Mouse (Mus musculus) yolk sac, embryonic 10.5 days (tissue): ENCODE results near the gene Cnot2.

Experiments used
- DNase-seq: peaks from one replicate; pipeline ENCODE4 v3.0.0-alpha.2; 2017; ENCODE audit warnings: low spot score

The Cnot2 gene

GRCm38 (mm10) chr10:116480988-116481387 is 100.3 kb downstream of the Cnot2 start:
- DNase-seq, result no peak

- no peak for DNase-seq
Observed at GRCm38 (mm10) chr10:116476559-116476958, 104.8 kb downstream of the Cnot2 start.

DNA sequence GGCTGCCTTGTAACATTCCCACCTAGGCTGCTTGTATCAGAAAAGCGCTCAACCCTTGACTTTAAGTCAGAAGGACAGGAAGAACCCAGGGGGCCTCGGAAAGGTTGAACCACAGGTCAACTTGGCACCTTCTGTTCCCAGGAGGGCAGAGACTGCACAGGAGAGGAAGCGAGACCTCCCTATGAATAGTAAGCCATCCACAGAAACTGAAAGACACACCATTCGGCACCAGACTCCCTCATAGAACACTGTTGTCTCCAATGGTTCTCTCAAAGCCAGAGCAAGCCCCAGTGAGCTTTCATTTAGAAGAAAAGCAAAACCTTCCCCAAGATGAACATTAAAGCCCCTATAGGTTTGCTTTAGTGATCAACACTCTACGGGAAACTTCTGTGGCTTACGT is 105.6 kb downstream of the Cnot2 start:
- no peak for DNase-seq

DNA sequence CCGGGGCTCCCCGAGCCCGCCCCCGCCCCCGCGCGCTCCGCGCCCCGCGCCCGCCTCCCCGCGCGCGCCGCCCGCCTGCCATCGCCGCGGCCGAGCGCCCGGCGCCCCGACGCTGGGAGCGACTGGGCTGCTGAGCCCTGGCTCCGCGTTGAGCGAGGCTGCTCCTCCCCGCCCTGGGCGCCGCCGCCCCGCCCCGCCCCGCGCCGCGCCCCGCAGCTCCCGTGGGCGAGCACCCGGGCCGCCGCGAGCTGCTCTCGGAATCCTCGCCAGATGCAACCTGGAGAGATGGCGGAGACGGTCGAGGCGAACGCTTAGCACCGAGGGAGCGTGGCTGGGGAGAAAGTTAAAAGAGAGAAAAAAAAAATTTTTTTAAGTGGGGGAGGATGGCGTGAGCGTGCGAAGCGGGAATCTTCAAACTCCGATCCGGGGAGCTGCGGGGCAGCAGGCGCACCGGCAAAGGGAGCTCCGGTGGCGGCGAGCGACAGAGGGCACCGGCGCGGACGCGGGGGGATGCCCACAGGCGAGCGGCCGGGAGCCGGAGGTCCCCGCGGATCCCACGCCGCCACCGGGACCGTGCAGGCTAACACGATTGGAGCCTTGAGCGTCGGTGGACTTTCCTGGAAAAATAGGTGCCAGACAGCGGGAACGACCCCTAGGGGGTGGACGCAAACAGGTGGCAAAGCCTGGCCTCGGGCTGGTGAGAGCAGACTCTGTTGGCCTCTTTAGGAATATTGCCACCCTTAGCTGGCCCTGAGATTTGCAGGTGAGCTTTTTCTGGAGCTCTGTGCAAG is 107.4 kb downstream of the Cnot2 start, which contains the start of gene Kcnmb4:
Kcnmb4 (minus strand) TSS at position 120 of the 791 bp plus-strand sequence.
- DNase-seq, result peak; percentile 17

DNA sequence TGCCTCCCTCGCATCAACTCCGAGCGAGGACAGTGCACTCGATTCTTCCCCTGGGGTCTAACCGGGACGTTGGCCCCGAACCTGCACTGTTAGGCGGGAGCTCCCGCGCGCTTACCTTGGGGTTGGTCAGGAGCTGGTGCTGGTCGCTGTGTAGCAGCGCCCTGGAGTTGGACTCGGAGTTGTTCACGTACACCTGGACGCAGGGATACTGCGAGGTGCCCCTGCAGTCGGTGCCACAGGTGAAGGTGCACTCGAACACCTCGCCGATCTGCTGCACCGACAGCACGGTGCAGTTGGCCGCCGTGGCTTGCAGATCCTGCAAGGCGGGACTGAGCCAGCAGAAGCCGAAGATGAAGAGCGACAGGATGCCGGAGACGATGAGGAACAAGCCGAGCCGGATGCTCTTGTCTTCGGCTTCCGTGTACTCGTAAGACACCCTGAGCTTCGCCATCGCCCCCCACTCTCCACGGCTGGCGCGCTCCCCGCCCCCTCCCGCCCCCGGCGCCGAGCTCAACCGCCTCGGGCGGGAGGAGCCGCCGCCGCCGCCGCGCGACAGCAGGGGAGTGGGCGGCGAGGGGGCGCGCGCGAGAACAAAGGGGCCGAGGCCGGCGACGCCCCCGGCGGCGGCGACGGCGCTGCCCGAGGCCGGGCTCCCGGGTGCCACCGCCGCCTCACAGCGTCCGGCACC is 108.1 kb downstream of the Cnot2 start:
- peak; percentile 52 for DNase-seq

GRCm38 (mm10) chr10:116472579-116472978 is 108.7 kb downstream of the Cnot2 start:
- no peak for DNase-seq

- no peak for DNase-seq
Observed at GRCm38 (mm10) chr10:116470306-116470925, 110.9 kb downstream of the Cnot2 start.

GRCm38 (mm10) chr10:116468094-116468493 is 113.2 kb downstream of the Cnot2 start:
- no peak for DNase-seq

GRCm38 (mm10) chr10:116463753-116464345 is 117.5 kb downstream of the Cnot2 start:
- no peak for DNase-seq

DNA sequence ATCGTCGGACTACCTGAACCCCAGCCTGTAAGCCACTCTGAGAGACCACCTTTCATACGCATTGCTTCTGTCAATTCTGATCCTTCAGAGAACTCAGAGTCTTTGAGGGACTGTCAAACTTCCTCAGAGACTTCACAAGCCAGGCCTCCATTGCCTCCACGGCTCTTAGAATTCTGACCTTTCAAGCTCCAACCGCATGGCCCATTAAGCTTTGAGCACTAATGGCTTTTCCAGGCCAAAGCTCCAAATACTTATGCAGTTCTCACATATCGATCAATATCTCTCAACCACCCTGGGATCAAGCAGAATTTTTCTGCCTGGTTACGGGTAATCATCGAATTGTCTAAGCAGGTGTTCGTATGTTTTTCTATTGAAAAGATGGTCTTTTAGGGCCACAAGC is 119.9 kb downstream of the Cnot2 start:
- DNase-seq, result no peak

DNA sequence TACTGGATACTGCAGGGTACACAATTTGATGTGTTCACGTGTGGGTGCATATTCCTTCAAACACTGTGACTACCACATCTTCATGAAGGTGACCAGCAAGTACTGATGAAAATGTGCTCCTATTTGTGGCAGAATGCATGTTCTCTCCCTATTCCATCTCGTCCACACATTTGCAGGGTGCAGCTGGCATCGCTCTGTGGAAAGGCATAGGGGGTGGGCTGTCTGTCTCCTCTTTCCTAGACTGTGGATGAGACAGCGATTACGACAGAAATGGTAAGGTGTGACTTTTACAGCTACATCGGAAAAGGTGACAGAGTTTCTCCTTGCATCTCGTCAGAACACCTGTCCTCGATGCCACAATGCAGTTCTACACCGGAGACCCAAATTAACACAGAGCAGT is 122.5 kb downstream of the Cnot2 start:
- DNase-seq, result no peak

DNA sequence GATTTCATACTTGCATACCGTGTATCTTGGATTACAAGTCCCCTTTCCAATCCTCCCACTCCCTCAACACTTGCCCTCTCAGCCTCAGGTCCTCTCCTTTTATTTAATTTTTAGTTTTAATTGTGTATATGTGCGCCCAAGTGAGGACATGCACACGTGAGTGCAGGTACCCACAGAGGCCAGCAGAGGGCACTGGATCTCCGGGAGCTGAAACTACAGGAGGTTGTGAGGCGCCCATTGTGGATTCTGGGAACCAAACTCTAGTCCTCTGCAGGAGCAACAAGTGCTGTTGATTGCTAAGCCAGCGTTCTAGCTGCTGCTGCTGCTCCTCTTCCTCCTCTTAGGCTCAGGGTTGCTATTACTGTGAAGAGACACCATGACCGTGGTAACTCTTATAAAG is 128.5 kb downstream of the Cnot2 start:
- DNase-seq, result no peak

DNA sequence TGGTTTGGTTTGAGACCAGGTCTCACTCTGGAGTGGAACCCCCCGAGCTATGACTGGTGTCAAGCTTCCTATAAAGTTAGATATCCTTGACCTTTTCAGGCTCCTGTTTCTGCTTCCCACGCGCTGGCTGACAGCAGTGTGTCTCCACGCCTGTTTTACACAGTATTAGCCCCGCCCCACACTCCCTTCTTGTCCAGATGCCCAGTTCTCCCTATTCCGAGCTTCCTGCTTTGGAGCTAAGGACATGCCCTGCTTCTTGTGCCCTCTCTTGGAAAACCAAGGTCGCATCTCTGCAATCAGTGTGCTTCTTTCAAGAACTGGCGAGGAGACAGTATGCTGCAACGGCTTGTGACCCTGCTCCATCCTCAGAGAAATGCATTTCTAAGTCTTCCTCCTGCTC is 130.7 kb downstream of the Cnot2 start:
- DNase-seq, result no peak

GRCm38 (mm10) chr10:116448166-116448565 is 133.1 kb downstream of the Cnot2 start:
- DNase-seq, result no peak

GRCm38 (mm10) chr10:116447176-116447575 is 134.1 kb downstream of the Cnot2 start:
- DNase-seq, result no peak

GRCm38 (mm10) chr10:116446040-116446439 is 135.3 kb downstream of the Cnot2 start:
- DNase-seq, result no peak

DNA sequence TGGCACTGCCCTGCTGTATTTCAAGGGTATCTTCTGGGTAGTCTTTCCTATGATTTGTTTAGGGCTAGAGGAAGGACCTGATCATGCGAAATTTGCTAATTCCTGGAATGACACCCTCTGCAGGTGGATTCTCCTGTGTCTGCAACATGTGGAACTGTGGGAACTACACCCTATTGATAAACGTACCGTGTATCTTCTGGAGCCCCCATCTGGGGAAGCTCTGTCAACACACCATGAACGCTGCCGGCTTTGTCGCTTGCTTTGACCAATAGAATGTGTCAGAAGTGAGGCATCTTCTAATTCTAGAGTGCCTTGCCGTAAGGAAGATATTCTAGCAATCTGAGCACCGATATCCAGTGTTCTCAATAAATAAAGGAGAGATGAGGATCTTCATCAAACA is 136.5 kb downstream of the Cnot2 start:
- no peak for DNase-seq

DNA sequence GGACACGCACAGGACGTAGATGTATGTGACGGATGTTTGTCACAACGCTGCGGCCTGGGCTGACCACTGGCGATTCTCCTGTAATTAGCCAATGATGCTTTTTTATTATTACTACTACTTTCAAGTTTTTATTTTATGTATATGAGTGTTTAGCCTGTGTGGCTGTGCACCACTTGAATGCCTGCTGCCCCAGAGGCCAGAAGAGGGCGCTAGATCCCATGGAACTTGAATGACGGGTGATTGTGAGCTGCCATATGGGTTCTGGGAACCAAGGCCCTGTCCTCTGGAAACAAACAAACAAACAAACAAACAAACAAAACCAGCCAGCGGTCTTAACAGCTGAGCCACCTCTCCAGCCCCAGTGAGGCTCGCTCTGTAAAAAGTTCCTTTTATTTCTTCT is 136.9 kb downstream of the Cnot2 start:
- DNase-seq, result no peak

- DNase-seq, result no peak
Observed at GRCm38 (mm10) chr10:116440946-116441345, 140.4 kb downstream of the Cnot2 start.

- DNase-seq, result no peak
Observed at GRCm38 (mm10) chr10:116440088-116440487, 141.2 kb downstream of the Cnot2 start.

GRCm38 (mm10) chr10:116435455-116435854 is 145.9 kb downstream of the Cnot2 start:
- DNase-seq, result no peak
